In genomic region chr19:5097521-5098362, GRCm38 (mm10) we compare ENCODE assay signal across 8 mouse cellular contexts. TPM values are rescaled to one million over a fixed set of nuclear protein-coding genes. Genes with fewer than 3 reads are reported as not detected.
DNase-seq lines count a peak whose midpoint lies in the region; ATAC-seq and TF ChIP-seq lines count a peak whose summit lies in the region.

No protein-coding gene starts in this region.

- ATAC-seq in kidney, embryonic 16.5 days (ENCODE audit: low FRiP score, low TSS enrichment), result 0 out of 2 replicates have a peak, but pooled peaks have one; percentile 1
- ATAC-seq in hindbrain, postnatal 0 days, result peak; percentile 37
- ATAC-seq in inflammation-experienced regulatory T-cells, adult 6 months, result no peak

- WGBS in kidney, embryonic 16.5 days, result 4% methylated on average over 28 of the region's 31 CpGs
- 1% methylated on average over 31 of the region's 31 CpGs for WGBS in hindbrain, postnatal 0 days

- TF ChIP-seq CTCF in hindbrain, postnatal 0 days (IDR thresholded peaks at IDR 0.05; ENCODE audit: low read depth), result no peak

- peaks cover 32% of the 10 kb centered on the region for H3K36me3 ChIP-seq in kidney, embryonic 16.5 days (ENCODE audit: insufficient read depth, low read length)
- H3K36me3 ChIP-seq in hindbrain, postnatal 0 days (ENCODE audit: insufficient read depth, low read length), result peaks cover 31% of the 10 kb centered on the region; the same call in 1 of the 2 replicates

- H3K4me1 ChIP-seq in kidney, embryonic 16.5 days (ENCODE audit: insufficient read depth, low read length), result peaks cover 39% of the 10 kb centered on the region
- peaks cover 37% of the 10 kb centered on the region for H3K4me1 ChIP-seq in hindbrain, postnatal 0 days (ENCODE audit: insufficient read depth, low read length)

- peak overlapping the region; percentile 77 for H3K9ac ChIP-seq in kidney, embryonic 16.5 days (replicated peaks; ENCODE audit: low read length)
- H3K9ac ChIP-seq in hindbrain, postnatal 0 days (replicated peaks; ENCODE audit: low read length), result peak overlapping the region; percentile 94

- no peaks in the 10 kb centered on the region for H3K9me3 ChIP-seq in kidney, embryonic 16.5 days (ENCODE audit: low read length)
- no peaks in the 10 kb centered on the region for H3K9me3 ChIP-seq in hindbrain, postnatal 0 days (ENCODE audit: low read length)

- peak overlapping the region; percentile 98 for H3K4me2 ChIP-seq in kidney, embryonic 16.5 days (replicated peaks; ENCODE audit: low read depth, low read length)
- peak overlapping the region; percentile 85 for H3K4me2 ChIP-seq in hindbrain, postnatal 0 days (ENCODE audit: low read depth, low read length)

- DNase-seq in kidney, postnatal 36 days, result no peak
- peak; percentile 61 for DNase-seq in embryo, embryonic 11 days
- DNase-seq in hindbrain, postnatal 0 days (ENCODE audit: low spot score), result peak; percentile 63
- DNase-seq in neural tube, embryonic 10.5 days (ENCODE audit: extremely low spot score, low spot score), result peak; percentile 39
- DNase-seq in urinary bladder, adult 18-20 months (ENCODE audit: low spot score in 2 of 2), result no peak
- no peak for DNase-seq in frontal cortex, postnatal 25 days (ENCODE audit: low spot score in 2 of 2)

- H3K27ac ChIP-seq in kidney, embryonic 16.5 days (ENCODE audit: low read length), result no peak overlapping the region
- peak overlapping the region; percentile 94 for H3K27ac ChIP-seq in hindbrain, postnatal 0 days

- H3K27me3 ChIP-seq in kidney, embryonic 16.5 days (ENCODE audit: insufficient read depth, low read length), result no peaks in the 10 kb centered on the region
- H3K27me3 ChIP-seq in hindbrain, postnatal 0 days (ENCODE audit: insufficient read depth, low read length), result no peaks in the 10 kb centered on the region

- peak overlapping the region; percentile 59 for H3K4me3 ChIP-seq in kidney, embryonic 16.5 days (ENCODE audit: low read length)
- peak overlapping the region; percentile 80 for H3K4me3 ChIP-seq in hindbrain, postnatal 0 days (ENCODE audit: low read length)

RNA-seq across cellular contexts. Expression of gene Cnih2, which starts 0.6 kb away (rescaled TPM):
- polyA plus RNA-seq in kidney, embryonic 16.5 days (2015; fragmentation: Nextera tagmentation; extraction: Ambion mirVana), result 10.8 and 14.0 TPM in 2 replicates
- 549 and 573 TPM in 2 replicates for total RNA-seq in hindbrain, postnatal 0 days (2014; rRNA removed)
- polyA plus RNA-seq in hindbrain, postnatal 0 days (2015; fragmentation: Nextera tagmentation; extraction: Ambion mirVana), result 358 and 397 TPM in 2 replicates
- polyA plus RNA-seq in inflammation-experienced regulatory T-cells, adult 6 months (2017; shearing (Covaris generic)), result under 1 TPM in 2 of 3 experiments, not detected in 1; 0.50 to 0.59 TPM

RNA-seq across cellular contexts. Expression of gene Rab1b, which starts 9.1 kb away (rescaled TPM):
- 306 and 315 TPM in 2 replicates for polyA plus RNA-seq in kidney, embryonic 16.5 days (2015; fragmentation: Nextera tagmentation; extraction: Ambion mirVana)
- total RNA-seq in hindbrain, postnatal 0 days (2014; rRNA removed), result 272 and 291 TPM in 2 replicates
- polyA plus RNA-seq in hindbrain, postnatal 0 days (2015; fragmentation: Nextera tagmentation; extraction: Ambion mirVana), result 229 and 230 TPM in 2 replicates
- 100 to 1,000 TPM in 2 of 3 experiments, 10 to 100 TPM in 1; 83.1 to 152 (median 102) TPM for polyA plus RNA-seq in inflammation-experienced regulatory T-cells, adult 6 months (2017; shearing (Covaris generic))

RNA-seq across cellular contexts. Expression of gene Yif1a, which starts 9.4 kb away (rescaled TPM):
- 122 and 127 TPM in 2 replicates for polyA plus RNA-seq in kidney, embryonic 16.5 days (2015; fragmentation: Nextera tagmentation; extraction: Ambion mirVana)
- 59.7 and 69.0 TPM in 2 replicates for total RNA-seq in hindbrain, postnatal 0 days (2014; rRNA removed)
- 66.6 and 68.0 TPM in 2 replicates for polyA plus RNA-seq in hindbrain, postnatal 0 days (2015; fragmentation: Nextera tagmentation; extraction: Ambion mirVana)
- 10 to 100 TPM; 45.7 to 65.4 (median 46.2) TPM for polyA plus RNA-seq in inflammation-experienced regulatory T-cells, adult 6 months (2017; shearing (Covaris generic))

RNA-seq across cellular contexts. Expression of gene Tmem151a, which starts 12.4 kb away (rescaled TPM):
- polyA plus RNA-seq in kidney, embryonic 16.5 days (2015; fragmentation: Nextera tagmentation; extraction: Ambion mirVana), result 1.6 and 1.8 TPM in 2 replicates
- total RNA-seq in hindbrain, postnatal 0 days (2014; rRNA removed), result 68.9 and 76.6 TPM in 2 replicates
- 61.0 and 71.5 TPM in 2 replicates for polyA plus RNA-seq in hindbrain, postnatal 0 days (2015; fragmentation: Nextera tagmentation; extraction: Ambion mirVana)
- polyA plus RNA-seq in inflammation-experienced regulatory T-cells, adult 6 months (2017; shearing (Covaris generic)), result not detected

RNA-seq across cellular contexts. Expression of gene Klc2, which starts 20.6 kb away (rescaled TPM):
- polyA plus RNA-seq in kidney, embryonic 16.5 days (2015; fragmentation: Nextera tagmentation; extraction: Ambion mirVana), result 25.1 and 27.4 TPM in 2 replicates
- total RNA-seq in hindbrain, postnatal 0 days (2014; rRNA removed), result 191 and 227 TPM in 2 replicates
- polyA plus RNA-seq in hindbrain, postnatal 0 days (2015; fragmentation: Nextera tagmentation; extraction: Ambion mirVana), result 75.6 and 76.6 TPM in 2 replicates
- polyA plus RNA-seq in inflammation-experienced regulatory T-cells, adult 6 months (2017; shearing (Covaris generic)), result 1 to 10 TPM; 4.4 to 5.0 (median 4.7) TPM

Comparison
In these comparisons a context has a peak if more than half of its experiments do, and no peak if none do; other contexts are left out.
1. DNase-seq: peak in embryo, embryonic 11 days (single experiment), hindbrain, postnatal 0 days (single experiment) and neural tube, embryonic 10.5 days (single experiment); none in kidney, postnatal 36 days (0 of 2), urinary bladder, adult 18-20 months (0 of 2) and frontal cortex, postnatal 25 days (0 of 2).
2. RNA of gene Cnih2, which starts 0.6 kb away (polyA plus RNA-seq): 358 to 397 TPM in hindbrain, postnatal 0 days; 10.8 to 14.0 TPM in kidney, embryonic 16.5 days and 0.50 to 0.59 TPM in inflammation-experienced regulatory T-cells, adult 6 months; every median in the first group is over 10 times any median in the second.